Mouse (Mus musculus) brain, adult 2 months (tissue): ENCODE measurements around the gene Fiz1.
"Not testable (repeated sequence)": the region's sequence is repeated elsewhere in the genome, so short reads cannot be mapped to it uniquely, and the experiment has no call there.

Source experiments
- DNase-seq: peaks from one replicate; pipeline ENCODE4 v3.0.0; 2011; ENCODE audit warnings: low read depth, low spot score

The Fiz1 gene

GRCm38 (mm10) chr7:5038109-5038732 is 23.7 kb upstream of the Fiz1 start, which contains the start of gene Zfp784:
Gene Zfp784, minus strand, starts transcription at chr7:5038446.
- peak; percentile 96 for DNase-seq

GRCm38 (mm10) chr7:5037467-5037866 is 23.0 kb upstream of the Fiz1 start:
- no peak for DNase-seq

- DNase-seq, result no peak
These were observed 22.5 kb upstream of the Fiz1 start for GRCm38 (mm10) chr7:5037026-5037425.

- DNase-seq, result no peak
These were observed 21.6 kb upstream of the Fiz1 start for GRCm38 (mm10) chr7:5036136-5036535.

- DNase-seq, result no peak
These were observed 21.1 kb upstream of the Fiz1 start for GRCm38 (mm10) chr7:5035628-5036027.

- DNase-seq, result no peak
These were observed 19.3 kb upstream of the Fiz1 start, which contains the start of gene 4632433K11Rik for GRCm38 (mm10) chr7:5033818-5034217. Gene 4632433K11Rik, plus strand, starts transcription at chr7:5034118.

- no peak for DNase-seq
These were observed 17.0 kb upstream of the Fiz1 start for GRCm38 (mm10) chr7:5031496-5031895.

- DNase-seq, result no peak
These were observed 16.2 kb upstream of the Fiz1 start for GRCm38 (mm10) chr7:5030554-5031275.

GRCm38 (mm10) chr7:5029946-5030345 is 15.4 kb upstream of the Fiz1 start:
- DNase-seq, result no peak

- DNase-seq, result no peak
These were observed 15.0 kb upstream of the Fiz1 start for GRCm38 (mm10) chr7:5029543-5029942.

GRCm38 (mm10) chr7:5021197-5021596 is 6.7 kb upstream of the Fiz1 start:
- no peak for DNase-seq

GRCm38 (mm10) chr7:5020685-5021084 is 6.2 kb upstream of the Fiz1 start:
- no peak for DNase-seq

- peak; percentile 100 for DNase-seq
These were observed 5.6 kb upstream of the Fiz1 start, which contains the start of the genes Zfp865 and Ccdc106 for GRCm38 (mm10) chr7:5020000-5020681. Gene Zfp865, plus strand, starts transcription at chr7:5020376. Gene Ccdc106, plus strand, starts transcription at chr7:5020553.

- not testable (repeated sequence) for DNase-seq
These were observed 5.1 kb upstream of the Fiz1 start for GRCm38 (mm10) chr7:5019576-5019975.

- no peak for DNase-seq
These were observed 3.4 kb upstream of the Fiz1 start for GRCm38 (mm10) chr7:5017931-5018330.

GRCm38 (mm10) chr7:5017352-5017751 is 2.9 kb upstream of the Fiz1 start:
- no peak for DNase-seq

- DNase-seq, result no peak
These were observed 2.4 kb upstream of the Fiz1 start for GRCm38 (mm10) chr7:5016920-5017319.

GRCm38 (mm10) chr7:5016057-5016456 is 1.6 kb upstream of the Fiz1 start:
- no peak for DNase-seq

GRCm38 (mm10) chr7:5015118-5016001 is 863 bp upstream of the Fiz1 start, which contains the start of gene Gm44973:
Gene Gm44973, plus strand, starts transcription at chr7:5015496.
- DNase-seq, result peak; percentile 98

GRCm38 (mm10) chr7:5012681-5013513 is 1.6 kb downstream of the Fiz1 start:
- DNase-seq, result no peak
